Mouse (Mus musculus): Measurements from ENCODE around the gene Lrig1. TPM values are rescaled to one million over a fixed set of nuclear protein-coding genes. Genes with fewer than 3 reads are reported as not detected.
A peak's percentile ranks its signal among the peaks of the same experiment; 100 is the strongest.

The Lrig1 gene
- polyA plus RNA-seq (2016; fragmentation: Nextera tagmentation; extraction: Ambion mirVana): 13.4 and 13.9 TPM in 2 replicates

DNA sequence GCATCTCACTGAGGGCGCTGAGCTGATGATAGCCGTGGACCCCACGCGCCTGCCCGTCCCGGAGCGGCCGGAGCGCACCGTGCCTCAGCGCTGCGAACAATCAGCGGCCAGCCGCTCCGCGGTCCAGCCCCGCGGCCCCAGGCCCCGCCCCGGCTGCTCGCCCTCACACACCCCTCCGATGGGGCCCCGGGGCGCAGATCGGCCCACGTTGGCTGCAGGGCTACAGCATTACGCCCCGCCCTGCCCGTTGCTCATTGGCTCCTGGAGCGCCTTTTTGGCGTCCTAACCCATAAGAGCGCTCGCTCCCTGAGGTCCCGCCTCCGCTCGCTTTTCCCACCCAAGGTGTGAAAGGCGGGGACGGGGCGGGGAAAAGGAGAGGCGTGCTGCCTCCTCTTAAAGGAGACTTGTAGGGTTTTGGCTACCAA is at the start of gene Lrig1:
Gene Lrig1, minus strand, starts transcription at position 92 of the 425 bp plus-strand sequence.
- peak within 1 kb of the TSS; percentile 97 for H3K4me3 ChIP-seq
- peaks cover 68% of the 10 kb centered on the region for H3K4me1 ChIP-seq
- H3K9me3 ChIP-seq (replicated peaks): no peaks in the 10 kb centered on the region
- peak; percentile 99 for DNase-seq (ENCODE audit: low spot score)
- peak within 1 kb of the TSS; percentile 97 for H3K27ac ChIP-seq (replicated peaks)
- peaks cover 18% of the 10 kb centered on the region for H3K27me3 ChIP-seq (ENCODE audit: low read depth, poor library complexity, severe bottlenecking)
- under 1% methylated on average over 40 of the region's 40 CpGs for WGBS
- H3K36me3 ChIP-seq: no peaks in the 10 kb centered on the region

- Histone ChIP-seq H3K27ac (replicated peaks) (peak overlapping the region; percentile 76), H3K27me3 (ENCODE audit: low read depth, poor library complexity, severe bottlenecking) (peaks cover 9% of the 10 kb centered on the region; the same call in 1 of the 2 replicates), H3K9me3 (replicated peaks) (no peaks in the 10 kb centered on the region), H3K36me3 (no peaks in the 10 kb centered on the region), H3K4me1 (peaks cover 18% of the 10 kb centered on the region), H3K4me3 (no peak overlapping the region)
- WGBS: 69% methylated on average over 3 of the region's 3 CpGs
- DNase-seq (ENCODE audit: low spot score): no peak
These were observed 49.7 kb upstream of the Lrig1 start for GRCm38 (mm10) chr6:94749626-94750025.

DNA sequence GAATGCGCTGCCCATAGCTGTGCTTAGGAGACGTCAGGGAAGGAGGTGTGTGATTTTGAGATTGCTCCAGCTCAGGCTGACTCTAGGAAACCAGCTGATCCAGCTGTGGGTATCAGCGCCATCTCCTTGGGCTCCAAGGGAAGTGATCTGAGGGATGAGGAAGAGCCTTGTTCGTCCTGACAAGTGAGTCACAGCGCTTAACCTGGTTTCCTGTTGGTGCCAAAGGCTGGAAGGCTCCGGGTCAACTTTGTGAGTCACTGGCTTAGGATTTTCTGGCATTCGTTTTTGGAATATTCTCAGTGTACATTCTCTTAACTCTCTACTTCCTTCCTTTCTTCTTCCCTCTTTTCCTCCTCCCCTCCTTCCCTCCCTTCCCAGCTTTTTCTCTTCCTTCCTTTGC is 48.4 kb upstream of the Lrig1 start:
- Histone ChIP-seq H3K9me3 (replicated peaks) (no peaks in the 10 kb centered on the region), H3K4me3 (no peak overlapping the region), H3K36me3 (no peaks in the 10 kb centered on the region), H3K4me1 (peaks cover 17% of the 10 kb centered on the region), H3K27ac (replicated peaks) (peak overlapping the region; percentile 20; the same call in 1 of the 2 replicates), H3K27me3 (ENCODE audit: low read depth, poor library complexity, severe bottlenecking) (peaks cover 9% of the 10 kb centered on the region; the same call in 1 of the 2 replicates)
- DNase-seq (ENCODE audit: low spot score): no peak
- 76% methylated on average over 7 of the region's 7 CpGs for WGBS

GRCm38 (mm10) chr6:94740117-94740729 is 40.3 kb upstream of the Lrig1 start:
- DNase-seq (ENCODE audit: low spot score): no peak
- Histone ChIP-seq H3K4me1 (0 out of 2 replicates have a peak, but pooled peaks cover 6% of the 10 kb centered on the region), H3K27me3 (ENCODE audit: low read depth, poor library complexity, severe bottlenecking) (no peaks in the 10 kb centered on the region), H3K9me3 (replicated peaks) (no peaks in the 10 kb centered on the region), H3K27ac (replicated peaks) (0 out of 2 replicates have a peak overlapping the region, but pooled peaks have one; percentile 13), H3K4me3 (no peak overlapping the region), H3K36me3 (no peaks in the 10 kb centered on the region)
- WGBS: 89% methylated on average over 14 of the region's 14 CpGs

GRCm38 (mm10) chr6:94738647-94739046 is 38.7 kb upstream of the Lrig1 start:
- Histone ChIP-seq H3K4me1 (0 out of 2 replicates have a peak, but pooled peaks cover 6% of the 10 kb centered on the region), H3K27me3 (ENCODE audit: low read depth, poor library complexity, severe bottlenecking) (no peaks in the 10 kb centered on the region), H3K4me3 (no peak overlapping the region), H3K9me3 (replicated peaks) (no peaks in the 10 kb centered on the region), H3K36me3 (no peaks in the 10 kb centered on the region), H3K27ac (replicated peaks) (no peak overlapping the region)
- DNase-seq (ENCODE audit: low spot score): no peak
- WGBS: 78% methylated on average over 3 of the region's 3 CpGs

GRCm38 (mm10) chr6:94733878-94734277 is 33.9 kb upstream of the Lrig1 start:
- peaks cover 13% of the 10 kb centered on the region for H3K4me1 ChIP-seq
- H3K36me3 ChIP-seq: no peaks in the 10 kb centered on the region
- H3K27ac ChIP-seq (replicated peaks): no peak overlapping the region
- no peak overlapping the region for H3K4me3 ChIP-seq
- 81% methylated on average over 5 of the region's 5 CpGs for whole genome bisulfite sequencing
- H3K27me3 ChIP-seq (ENCODE audit: low read depth, poor library complexity, severe bottlenecking): no peaks in the 10 kb centered on the region
- no peaks in the 10 kb centered on the region for H3K9me3 ChIP-seq (replicated peaks)
- DNase-seq (ENCODE audit: low spot score): no peak

DNA sequence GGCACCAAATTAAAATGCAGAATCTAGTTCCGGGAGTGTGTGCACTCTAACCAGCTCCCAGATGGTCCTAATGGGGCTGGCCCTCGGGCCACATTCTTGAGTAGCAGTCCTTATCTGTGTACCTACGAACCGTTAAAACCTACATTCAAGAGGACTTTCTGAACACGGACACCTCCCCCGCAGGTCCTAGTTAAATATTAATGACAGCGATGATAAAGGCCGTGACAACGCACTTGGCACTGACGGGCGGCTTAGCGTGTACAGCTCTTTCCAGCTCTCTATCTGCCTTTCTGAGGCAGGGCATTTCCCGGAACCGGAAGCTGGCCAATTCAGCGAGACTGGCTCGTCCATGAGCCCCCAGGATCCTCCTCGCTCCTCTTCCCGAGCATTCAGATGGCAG is 29.9 kb upstream of the Lrig1 start:
- 0 out of 2 replicates have a peak, but pooled peaks cover 4% of the 10 kb centered on the region for H3K27me3 ChIP-seq (ENCODE audit: low read depth, poor library complexity, severe bottlenecking)
- H3K4me3 ChIP-seq: no peak overlapping the region
- peaks cover 17% of the 10 kb centered on the region for H3K4me1 ChIP-seq
- DNase-seq (ENCODE audit: low spot score): no peak
- 84% methylated on average over 18 of the region's 18 CpGs for WGBS
- H3K27ac ChIP-seq (replicated peaks): peak overlapping the region; percentile 42; the same call in 1 of the 2 replicates
- no peaks in the 10 kb centered on the region for H3K9me3 ChIP-seq (replicated peaks)
- no peaks in the 10 kb centered on the region for H3K36me3 ChIP-seq

- peaks cover 17% of the 10 kb centered on the region for H3K4me1 ChIP-seq
- no peak for DNase-seq (ENCODE audit: low spot score)
- H3K4me3 ChIP-seq: no peak overlapping the region
- no peaks in the 10 kb centered on the region for H3K36me3 ChIP-seq
- 26% methylated on average over 3 of the region's 3 CpGs for WGBS
- peak overlapping the region; percentile 42; the same call in 1 of the 2 replicates for H3K27ac ChIP-seq (replicated peaks)
- H3K9me3 ChIP-seq (replicated peaks): no peaks in the 10 kb centered on the region
- 0 out of 2 replicates have a peak, but pooled peaks cover 4% of the 10 kb centered on the region for H3K27me3 ChIP-seq (ENCODE audit: low read depth, poor library complexity, severe bottlenecking)
These were observed 29.2 kb upstream of the Lrig1 start for GRCm38 (mm10) chr6:94729132-94729531.

DNA sequence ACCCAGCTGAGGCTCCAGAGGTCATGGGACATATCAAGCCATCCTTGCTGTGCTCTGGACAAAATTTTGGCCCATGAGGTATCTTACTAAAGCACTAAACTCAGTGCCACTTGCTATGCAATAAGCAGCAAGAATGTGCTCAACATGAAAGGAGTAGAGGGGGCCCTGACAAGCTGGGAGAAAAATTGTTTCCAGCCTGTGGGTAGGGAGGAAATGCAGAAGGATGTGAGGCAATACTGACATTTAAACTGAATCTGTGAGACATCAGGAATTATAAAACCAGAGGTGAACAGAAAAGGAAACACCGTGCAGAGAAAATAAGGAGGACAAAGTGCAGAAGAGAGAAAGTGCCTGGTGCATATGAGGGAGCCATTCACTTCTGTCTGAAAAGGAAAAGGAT is 24.7 kb upstream of the Lrig1 start:
- Histone ChIP-seq H3K36me3 (no peaks in the 10 kb centered on the region), H3K27me3 (ENCODE audit: low read depth, poor library complexity, severe bottlenecking) (0 out of 2 replicates have a peak, but pooled peaks cover 4% of the 10 kb centered on the region), H3K4me1 (peaks cover 11% of the 10 kb centered on the region), H3K4me3 (no peak overlapping the region), H3K27ac (replicated peaks) (no peak overlapping the region), H3K9me3 (replicated peaks) (no peaks in the 10 kb centered on the region)
- WGBS: 91% methylated on average over 1 of the region's 1 CpGs
- no peak for DNase-seq (ENCODE audit: low spot score)

DNA sequence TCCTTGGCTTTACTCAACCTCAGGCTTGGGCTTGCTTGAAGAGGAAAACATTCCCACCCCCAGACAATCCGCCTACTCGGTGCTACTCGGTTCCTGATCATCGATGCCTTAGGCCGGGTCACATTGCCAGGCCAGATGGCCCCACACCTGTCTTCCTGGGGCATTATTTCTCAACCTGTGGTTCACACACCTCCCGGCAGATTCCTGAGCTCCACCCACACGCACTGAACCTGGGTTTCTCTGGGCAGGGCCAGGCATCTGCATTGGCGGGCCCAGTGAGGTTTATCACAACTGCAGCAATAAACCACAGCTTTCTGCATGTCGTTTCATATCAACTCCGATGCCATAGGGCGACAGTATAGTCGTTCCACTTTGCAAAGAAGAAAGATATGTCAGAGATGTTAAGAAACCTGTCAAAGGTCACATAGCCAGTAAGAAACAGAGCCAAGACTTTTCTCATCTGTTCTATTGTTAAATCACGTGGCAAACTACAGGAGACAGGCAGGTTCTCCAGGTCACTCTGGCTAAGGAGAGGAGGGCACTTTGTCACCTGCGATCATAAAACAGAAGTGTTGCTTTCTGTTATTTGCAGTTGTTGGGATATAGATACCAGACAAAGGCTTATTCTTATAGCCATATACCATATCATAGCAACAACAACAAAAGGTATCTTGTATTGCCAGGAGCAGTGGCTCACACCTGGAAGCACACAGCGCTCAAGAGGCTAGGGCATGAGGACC is 18.8 kb upstream of the Lrig1 start:
- Histone ChIP-seq H3K4me1 (no peaks in the 10 kb centered on the region; the same call in 1 of the 2 replicates), H3K27ac (replicated peaks) (no peak overlapping the region), H3K27me3 (ENCODE audit: low read depth, poor library complexity, severe bottlenecking) (no peaks in the 10 kb centered on the region), H3K9me3 (replicated peaks) (no peaks in the 10 kb centered on the region), H3K4me3 (no peak overlapping the region), H3K36me3 (no peaks in the 10 kb centered on the region)
- 92% methylated on average over 15 of the region's 15 CpGs for WGBS
- no peak for DNase-seq (ENCODE audit: low spot score)

DNA sequence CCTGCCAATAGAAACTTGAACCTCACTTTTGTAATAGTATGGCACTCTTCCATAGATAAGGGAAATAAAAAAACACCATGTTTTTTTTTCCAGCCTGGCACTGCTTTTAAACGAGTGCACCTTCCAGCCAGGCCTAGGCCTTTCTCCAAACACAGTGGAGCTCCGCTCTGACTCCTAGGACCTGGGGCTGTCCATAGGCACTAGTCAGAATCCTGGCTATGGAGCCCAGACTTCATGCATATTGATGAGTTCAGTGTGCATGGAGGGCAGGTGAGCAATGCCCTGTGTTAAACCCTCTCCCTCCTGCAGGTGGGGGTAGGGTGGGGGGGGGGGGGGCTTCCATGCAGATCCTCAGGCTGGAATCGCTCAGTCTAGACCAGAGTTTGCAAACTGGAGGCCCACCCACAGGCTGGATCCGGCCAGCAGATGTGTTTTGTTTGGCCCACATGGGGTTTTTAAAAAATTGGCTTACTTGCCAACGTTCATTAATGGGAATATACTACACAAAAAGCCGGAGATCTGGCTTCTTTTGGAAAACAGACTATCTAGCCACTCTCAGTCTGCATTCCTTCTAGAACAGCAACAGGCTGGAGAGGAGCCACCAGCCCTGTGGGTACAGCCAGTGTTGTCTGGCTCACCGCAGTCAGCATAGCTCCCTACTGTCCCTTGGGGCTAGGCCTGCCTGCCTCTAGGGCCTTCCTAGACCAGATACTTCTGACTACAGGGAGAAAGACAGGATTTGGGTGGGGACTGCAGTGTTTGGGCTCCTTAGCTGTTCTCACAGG is 17.9 kb upstream of the Lrig1 start:
- DNase-seq (ENCODE audit: low spot score): no peak
- 78% methylated on average over 7 of the region's 7 CpGs for WGBS
- Histone ChIP-seq H3K4me1 (no peaks in the 10 kb centered on the region; the same call in 1 of the 2 replicates), H3K27ac (replicated peaks) (no peak overlapping the region), H3K9me3 (replicated peaks) (no peaks in the 10 kb centered on the region), H3K36me3 (no peaks in the 10 kb centered on the region), H3K27me3 (ENCODE audit: low read depth, poor library complexity, severe bottlenecking) (no peaks in the 10 kb centered on the region), H3K4me3 (no peak overlapping the region)

DNA sequence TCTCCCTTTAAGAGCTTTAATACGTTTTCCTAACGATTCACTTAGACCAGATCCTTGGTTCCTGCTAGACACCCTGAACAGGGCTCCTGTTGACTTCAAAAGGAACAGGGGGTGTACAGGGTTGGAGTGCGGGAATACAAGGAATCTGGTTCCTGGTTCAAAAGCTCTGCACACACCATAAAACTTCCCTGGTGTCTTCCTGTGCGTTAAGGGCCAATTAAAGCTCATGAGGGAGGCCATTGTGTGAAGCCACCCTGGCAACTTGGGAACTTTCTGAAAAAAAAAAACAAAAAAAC is 15.6 kb upstream of the Lrig1 start:
- H3K36me3 ChIP-seq: no peaks in the 10 kb centered on the region
- 45% methylated on average over 4 of the region's 4 CpGs for WGBS
- no peak for DNase-seq (ENCODE audit: low spot score)
- H3K4me1 ChIP-seq: no peaks in the 10 kb centered on the region; the same call in 1 of the 2 replicates
- H3K27me3 ChIP-seq (ENCODE audit: low read depth, poor library complexity, severe bottlenecking): no peaks in the 10 kb centered on the region
- H3K27ac ChIP-seq (replicated peaks): no peak overlapping the region
- no peaks in the 10 kb centered on the region for H3K9me3 ChIP-seq (replicated peaks)
- no peak overlapping the region for H3K4me3 ChIP-seq
